Mouse (Mus musculus): ENCODE data around the gene Adarb2. TPM values are rescaled to one million over a fixed set of nuclear protein-coding genes. Genes with fewer than 3 reads are reported as not detected.

Adarb2 gene
- polyA plus RNA-seq, 1 experiment from 2014 or later: not detected

- ATAC-seq (no peak), DNase-seq (ENCODE audit: low spot score) (no peak)
- no peak overlapping the region for H3K4me3 ChIP-seq (ENCODE audit: low read depth, low read length)
- no peaks in the 10 kb centered on the region for H3K27me3 ChIP-seq (replicated peaks; ENCODE audit: insufficient read depth, low read length)
- H3K4me1 ChIP-seq (ENCODE audit: insufficient read depth, low read depth, low read length): no peaks in the 10 kb centered on the region
- no peak overlapping the region for H3K9ac ChIP-seq (replicated peaks; ENCODE audit: low read depth)
- WGBS: 85% methylated on average over 1 of the region's 1 CpGs
- H3K9me3 ChIP-seq (ENCODE audit: low read length): no peaks in the 10 kb centered on the region
- no peak overlapping the region for H3K27ac ChIP-seq (ENCODE audit: low read length)
- TF ChIP-seq CTCF (IDR thresholded peaks at IDR 0.05): no peak
- no peak for TF ChIP-seq EP300 (IDR thresholded peaks at IDR 0.05)
- H3K4me2 ChIP-seq (replicated peaks; ENCODE audit: low read depth, low read length): no peak overlapping the region
- H3K36me3 ChIP-seq (ENCODE audit: insufficient read depth, low read length): no peaks in the 10 kb centered on the region
Observed at GRCm38 (mm10) chr13:8478731-8479130, 276.1 kb downstream of the Adarb2 start.

GRCm38 (mm10) chr13:8479970-8480369 lies 277.3 kb downstream of the Adarb2 start:
- H3K27ac ChIP-seq (ENCODE audit: low read length): no peak overlapping the region
- no peaks in the 10 kb centered on the region for H3K27me3 ChIP-seq (replicated peaks; ENCODE audit: insufficient read depth, low read length)
- H3K4me3 ChIP-seq (ENCODE audit: low read depth, low read length): no peak overlapping the region
- H3K9ac ChIP-seq (replicated peaks; ENCODE audit: low read depth): no peak overlapping the region
- no peaks in the 10 kb centered on the region for H3K4me1 ChIP-seq (ENCODE audit: insufficient read depth, low read depth, low read length)
- H3K4me2 ChIP-seq (replicated peaks; ENCODE audit: low read depth, low read length): no peak overlapping the region
- DNase-seq (ENCODE audit: low spot score): no peak
- no peak for ATAC-seq
- H3K9me3 ChIP-seq (ENCODE audit: low read length): no peaks in the 10 kb centered on the region
- no peak for TF ChIP-seq CTCF (IDR thresholded peaks at IDR 0.05)
- TF ChIP-seq EP300 (IDR thresholded peaks at IDR 0.05): no peak
- H3K36me3 ChIP-seq (ENCODE audit: insufficient read depth, low read length): no peaks in the 10 kb centered on the region

GRCm38 (mm10) chr13:8481347-8481746 lies 278.7 kb downstream of the Adarb2 start:
- 55% methylated on average over 3 of the region's 3 CpGs for whole genome bisulfite sequencing
- Histone ChIP-seq H3K4me2 (replicated peaks; ENCODE audit: low read depth, low read length) (no peak overlapping the region), H3K27me3 (replicated peaks; ENCODE audit: insufficient read depth, low read length) (no peaks in the 10 kb centered on the region), H3K4me1 (ENCODE audit: insufficient read depth, low read depth, low read length) (no peaks in the 10 kb centered on the region), H3K4me3 (ENCODE audit: low read depth, low read length) (no peak overlapping the region), H3K27ac (ENCODE audit: low read length) (no peak overlapping the region), H3K9me3 (ENCODE audit: low read length) (no peaks in the 10 kb centered on the region), H3K9ac (replicated peaks; ENCODE audit: low read depth) (no peak overlapping the region), H3K36me3 (ENCODE audit: insufficient read depth, low read length) (no peaks in the 10 kb centered on the region)
- ATAC-seq: no peak
- DNase-seq (ENCODE audit: low spot score): no peak
- TF ChIP-seq EP300 (IDR thresholded peaks at IDR 0.05) (no peak), CTCF (IDR thresholded peaks at IDR 0.05) (no peak)

GRCm38 (mm10) chr13:8484592-8485272 lies 282.1 kb downstream of the Adarb2 start:
- peak; percentile 68 for ATAC-seq
- WGBS: 29% methylated on average over 4 of the region's 4 CpGs
- no peak overlapping the region for H3K4me3 ChIP-seq (ENCODE audit: low read depth, low read length)
- H3K4me1 ChIP-seq (ENCODE audit: insufficient read depth, low read depth, low read length): no peaks in the 10 kb centered on the region
- H3K4me2 ChIP-seq (replicated peaks; ENCODE audit: low read depth, low read length): no peak overlapping the region
- H3K9ac ChIP-seq (replicated peaks; ENCODE audit: low read depth): no peak overlapping the region
- TF ChIP-seq EP300 (IDR thresholded peaks at IDR 0.05) (peak; percentile 32; the same call in 1 of the 2 replicates), CTCF (IDR thresholded peaks at IDR 0.05) (no peak)
- no peaks in the 10 kb centered on the region for H3K27me3 ChIP-seq (replicated peaks; ENCODE audit: insufficient read depth, low read length)
- no peaks in the 10 kb centered on the region for H3K36me3 ChIP-seq (ENCODE audit: insufficient read depth, low read length)
- H3K9me3 ChIP-seq (ENCODE audit: low read length): no peaks in the 10 kb centered on the region
- H3K27ac ChIP-seq (ENCODE audit: low read length): no peak overlapping the region
- DNase-seq (ENCODE audit: low spot score): peak; percentile 36

- TF ChIP-seq EP300 (IDR thresholded peaks at IDR 0.05) (no peak), CTCF (IDR thresholded peaks at IDR 0.05) (no peak)
- H3K4me1 ChIP-seq (ENCODE audit: insufficient read depth, low read depth, low read length): no peaks in the 10 kb centered on the region
- H3K27ac ChIP-seq (ENCODE audit: low read length): no peak overlapping the region
- DNase-seq (ENCODE audit: low spot score) (no peak), ATAC-seq (no peak)
- WGBS: 50% methylated on average over 5 of the region's 5 CpGs
- H3K4me3 ChIP-seq (ENCODE audit: low read depth, low read length): no peak overlapping the region
- H3K27me3 ChIP-seq (replicated peaks; ENCODE audit: insufficient read depth, low read length): no peaks in the 10 kb centered on the region
- H3K4me2 ChIP-seq (replicated peaks; ENCODE audit: low read depth, low read length): no peak overlapping the region
- no peaks in the 10 kb centered on the region for H3K36me3 ChIP-seq (ENCODE audit: insufficient read depth, low read length)
- H3K9ac ChIP-seq (replicated peaks; ENCODE audit: low read depth): no peak overlapping the region
- no peaks in the 10 kb centered on the region for H3K9me3 ChIP-seq (ENCODE audit: low read length)
Observed at GRCm38 (mm10) chr13:8487756-8488434, 285.2 kb downstream of the Adarb2 start.

GRCm38 (mm10) chr13:8493363-8493762 lies 290.7 kb downstream of the Adarb2 start:
- no peaks in the 10 kb centered on the region for H3K36me3 ChIP-seq (ENCODE audit: insufficient read depth, low read length)
- TF ChIP-seq EP300 (IDR thresholded peaks at IDR 0.05) (no peak), CTCF (IDR thresholded peaks at IDR 0.05) (no peak)
- no peak for ATAC-seq

More at GRCm38 (mm10) chr13:8493363-8493762, 290.7 kb downstream of the Adarb2 start:
- WGBS: 67% methylated on average over 5 of the region's 5 CpGs
- no peak overlapping the region for H3K4me2 ChIP-seq (replicated peaks; ENCODE audit: low read depth, low read length)
- H3K4me3 ChIP-seq (ENCODE audit: low read depth, low read length): no peak overlapping the region
- H3K27me3 ChIP-seq (replicated peaks; ENCODE audit: insufficient read depth, low read length): no peaks in the 10 kb centered on the region
- no peak overlapping the region for H3K9ac ChIP-seq (replicated peaks; ENCODE audit: low read depth)
- no peak for DNase-seq (ENCODE audit: low spot score)
- H3K27ac ChIP-seq (ENCODE audit: low read length): no peak overlapping the region
- no peaks in the 10 kb centered on the region for H3K9me3 ChIP-seq (ENCODE audit: low read length)
- no peaks in the 10 kb centered on the region for H3K4me1 ChIP-seq (ENCODE audit: insufficient read depth, low read depth, low read length)

Data from lung, postnatal 0 days (tissue).